Mouse (Mus musculus): ENCODE data around the gene Mok.
A peak's percentile ranks its signal among the peaks of the same experiment; 100 is the strongest.

Mok gene

DNA sequence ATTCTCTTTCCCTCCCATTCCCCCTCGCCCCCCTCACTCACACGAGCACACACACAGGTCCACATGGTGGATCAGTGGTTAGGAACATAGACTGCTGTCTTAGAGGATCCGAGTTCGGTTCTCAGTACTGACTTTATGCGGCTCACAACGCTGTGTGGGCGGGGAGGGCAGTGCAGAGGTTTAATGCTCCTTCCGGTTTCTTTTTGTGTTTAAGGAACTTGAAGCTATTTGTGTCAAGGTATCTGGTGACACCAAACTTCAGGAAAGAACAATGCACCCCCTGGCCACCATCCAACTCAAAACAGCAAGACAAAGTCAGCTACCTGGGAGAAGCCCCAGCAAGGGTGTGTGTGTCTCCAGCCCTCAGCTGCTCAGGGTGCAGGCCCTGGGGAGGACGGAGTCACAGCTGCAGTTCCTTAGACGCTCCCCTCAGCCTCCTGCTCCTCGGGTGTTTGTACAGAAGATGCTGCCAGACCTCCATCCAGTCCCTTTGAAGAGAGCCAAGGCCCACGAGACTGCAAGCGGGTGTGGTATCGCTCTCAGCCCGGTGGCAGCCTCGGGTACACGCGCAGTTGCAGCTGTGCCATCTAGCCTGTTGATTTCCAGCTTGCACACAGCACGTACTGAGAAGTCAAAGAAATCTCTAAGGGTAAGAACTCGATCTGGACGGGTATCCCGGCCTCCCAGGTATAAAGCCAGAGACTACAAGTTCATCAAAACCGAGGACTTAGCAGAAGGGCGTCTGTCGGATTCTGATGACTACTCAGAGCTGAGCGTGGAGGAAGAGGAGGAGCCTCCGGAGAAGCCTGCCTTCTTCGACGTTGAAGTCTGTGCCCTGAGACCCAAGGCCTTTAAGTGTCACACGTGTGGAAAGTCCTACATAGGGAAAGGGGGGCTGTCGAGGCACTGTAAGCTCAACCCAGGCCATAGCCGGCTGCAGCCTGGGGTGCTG, 14.3 kb upstream of the Mok start:
- Histone ChIP-seq H3K4me3 (replicated peaks; ENCODE audit: low read length) (peak overlapping the region; percentile 65), H3K36me3 (ENCODE audit: insufficient read depth, low read length) (peaks cover 37% of the 10 kb centered on the region), H3K4me1 (replicated peaks; ENCODE audit: low read depth, low read length) (peaks cover 78% of the 10 kb centered on the region), H3K27me3 (ENCODE audit: insufficient read depth, low read length) (no peaks in the 10 kb centered on the region), H3K9me3 (ENCODE audit: low read length) (no peaks in the 10 kb centered on the region)
- TF ChIP-seq CTCF (conservative IDR thresholded peaks at IDR 0.05; ENCODE audit: low read length) = no peak
- no peak for TF ChIP-seq NANOG (IDR thresholded peaks at IDR 0.05; ENCODE audit: borderline replicate concordance, low read length)
- no peak for TF ChIP-seq POU5F1 (IDR thresholded peaks at IDR 0.05; ENCODE audit: borderline replicate concordance, low read length)

DNA sequence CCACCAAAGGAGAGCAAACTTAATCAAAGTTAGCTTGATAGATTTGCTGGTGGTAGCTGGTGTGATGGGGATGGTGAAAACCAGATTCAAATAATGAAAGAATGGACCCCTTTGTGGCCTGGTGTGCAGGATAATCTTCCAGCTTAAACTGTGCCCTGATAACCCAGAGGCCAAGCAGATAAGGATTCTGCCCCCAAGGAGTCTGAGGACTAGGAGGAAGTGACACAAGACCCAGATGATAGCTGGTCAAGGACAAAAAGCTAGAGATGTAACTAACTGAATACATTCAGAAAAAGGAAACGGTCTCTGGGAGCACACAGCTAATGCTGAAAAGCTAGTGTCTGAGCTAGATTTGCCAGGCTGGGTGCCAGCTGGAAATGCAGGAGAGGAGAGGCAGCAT, 11.2 kb upstream of the Mok start:
- no peaks in the 10 kb centered on the region for H3K9me3 ChIP-seq (ENCODE audit: low read length)
- TF ChIP-seq CTCF (conservative IDR thresholded peaks at IDR 0.05; ENCODE audit: low read length) (no peak), POU5F1 (IDR thresholded peaks at IDR 0.05; ENCODE audit: borderline replicate concordance, low read length) (no peak), NANOG (IDR thresholded peaks at IDR 0.05; ENCODE audit: borderline replicate concordance, low read length) (no peak)
- H3K36me3 ChIP-seq (ENCODE audit: insufficient read depth, low read length) = peaks cover 30% of the 10 kb centered on the region
- peaks cover 70% of the 10 kb centered on the region for H3K4me1 ChIP-seq (replicated peaks; ENCODE audit: low read depth, low read length)
- H3K4me3 ChIP-seq (replicated peaks; ENCODE audit: low read length) = peak overlapping the region; percentile 88; the same call in 1 of the 2 replicates
- H3K27me3 ChIP-seq (ENCODE audit: insufficient read depth, low read length) = no peaks in the 10 kb centered on the region

DNA sequence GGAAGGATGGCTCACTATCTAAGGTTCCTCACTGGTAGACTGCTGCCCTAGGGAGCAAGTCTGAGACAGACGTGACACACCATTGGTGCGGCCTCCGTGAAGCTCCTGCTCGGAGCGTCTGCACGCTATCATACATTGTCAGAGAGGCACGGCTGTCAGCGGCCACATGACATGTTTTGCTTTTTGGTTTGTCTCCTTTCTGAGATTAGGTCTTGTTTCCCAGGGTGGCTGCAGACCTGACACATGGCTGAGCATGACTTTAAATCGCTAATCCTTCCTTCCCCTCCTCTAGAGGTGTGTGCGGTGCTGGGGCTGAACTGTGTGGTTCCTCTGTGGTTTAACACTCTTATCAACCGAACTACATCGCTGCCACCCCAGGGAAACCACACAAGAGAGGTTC, 10.7 kb upstream of the Mok start:
- Histone ChIP-seq H3K27me3 (ENCODE audit: insufficient read depth, low read length) (no peaks in the 10 kb centered on the region), H3K36me3 (ENCODE audit: insufficient read depth, low read length) (peaks cover 27% of the 10 kb centered on the region), H3K9me3 (ENCODE audit: low read length) (no peaks in the 10 kb centered on the region), H3K4me3 (replicated peaks; ENCODE audit: low read length) (peak overlapping the region; percentile 88), H3K4me1 (replicated peaks; ENCODE audit: low read depth, low read length) (peaks cover 70% of the 10 kb centered on the region)
- no peak for TF ChIP-seq CTCF (conservative IDR thresholded peaks at IDR 0.05; ENCODE audit: low read length)
- TF ChIP-seq POU5F1 (IDR thresholded peaks at IDR 0.05; ENCODE audit: borderline replicate concordance, low read length) = no peak
- no peak for TF ChIP-seq NANOG (IDR thresholded peaks at IDR 0.05; ENCODE audit: borderline replicate concordance, low read length)

DNA sequence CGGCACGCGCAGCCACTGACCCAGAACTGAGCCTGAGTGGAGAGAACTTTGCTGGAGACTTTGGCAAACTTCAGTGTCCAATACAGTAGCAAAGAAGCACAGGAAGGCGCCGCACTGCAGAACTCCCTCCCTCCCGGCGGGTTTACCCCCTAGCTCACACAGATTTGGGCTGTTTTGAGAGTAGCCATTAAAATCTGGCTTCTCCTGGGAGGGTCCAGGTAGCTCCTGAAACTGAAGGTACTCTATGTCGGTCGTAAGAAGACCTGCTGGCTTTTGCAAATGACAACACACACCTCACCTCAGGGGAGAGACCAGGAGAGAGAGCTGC, 10.2 kb upstream of the Mok start:
- Histone ChIP-seq H3K9me3 (ENCODE audit: low read length) (no peaks in the 10 kb centered on the region), H3K4me1 (replicated peaks; ENCODE audit: low read depth, low read length) (peaks cover 73% of the 10 kb centered on the region)

DNA sequence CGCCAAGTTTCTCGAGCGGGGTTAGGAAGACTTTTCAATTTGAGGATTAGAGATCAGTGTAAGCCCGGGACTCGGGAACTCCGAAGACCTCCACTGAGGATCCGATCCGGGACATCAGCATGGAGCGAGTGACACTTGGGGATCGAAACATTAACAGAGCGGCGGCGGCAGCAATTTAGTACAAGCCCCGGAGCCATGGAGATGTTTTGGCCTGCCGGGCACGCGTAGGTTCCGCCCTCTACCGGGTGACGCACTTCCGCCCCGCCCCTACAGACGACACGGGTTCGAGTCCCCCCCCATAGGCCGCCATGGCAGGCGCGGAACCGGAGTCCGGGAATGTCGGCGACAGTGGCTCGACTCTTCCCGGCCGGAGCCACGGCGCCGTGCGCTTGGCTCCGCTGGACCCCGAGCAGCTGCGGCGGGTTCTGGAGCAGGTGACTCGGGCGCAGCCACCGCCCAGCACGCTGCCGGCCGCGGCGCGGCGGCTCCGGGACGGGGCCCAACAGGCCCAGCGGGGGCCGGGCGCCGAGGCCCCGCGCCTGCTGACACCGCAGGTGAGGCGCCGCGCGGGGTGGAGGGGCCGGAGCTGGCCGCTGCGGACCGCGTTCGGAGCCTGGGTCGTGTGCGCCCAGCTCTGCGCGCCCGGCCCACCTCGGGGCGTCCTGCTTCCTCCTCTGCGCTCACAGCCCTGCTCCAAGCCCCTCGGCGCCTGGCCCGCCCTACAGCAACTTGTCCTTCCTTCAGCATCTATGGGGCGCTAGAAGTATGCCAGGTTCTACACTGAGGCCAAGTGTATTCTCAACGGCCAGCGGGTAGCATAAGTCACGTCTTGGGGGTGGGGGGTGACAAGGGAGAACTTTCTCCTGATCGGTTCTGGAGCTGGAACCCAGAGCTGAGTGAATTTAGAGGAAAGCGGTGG, 9.5 kb upstream of the Mok start, which contains the start of gene Zfp839:
Zfp839 (plus strand) TSS at position 244 of the 919 bp plus-strand sequence.
- TF ChIP-seq POU5F1 (IDR thresholded peaks at IDR 0.05; ENCODE audit: borderline replicate concordance, low read length) (no peak), CTCF (conservative IDR thresholded peaks at IDR 0.05; ENCODE audit: low read length) (no peak), NANOG (IDR thresholded peaks at IDR 0.05; ENCODE audit: borderline replicate concordance, low read length) (no peak)
- Histone ChIP-seq H3K36me3 (ENCODE audit: insufficient read depth, low read length) (peaks cover 16% of the 10 kb centered on the region), H3K9me3 (ENCODE audit: low read length) (no peaks in the 10 kb centered on the region), H3K4me3 (replicated peaks; ENCODE audit: low read length) (peak within 1 kb of the TSS; percentile 88), H3K27me3 (ENCODE audit: insufficient read depth, low read length) (no peaks in the 10 kb centered on the region), H3K4me1 (replicated peaks; ENCODE audit: low read depth, low read length) (peaks cover 69% of the 10 kb centered on the region)

More for the DNA sequence above, 10.2 kb upstream of the Mok start:
- H3K27me3 ChIP-seq (ENCODE audit: insufficient read depth, low read length) = no peaks in the 10 kb centered on the region
- peak overlapping the region; percentile 88 for H3K4me3 ChIP-seq (replicated peaks; ENCODE audit: low read length)
- peaks cover 22% of the 10 kb centered on the region for H3K36me3 ChIP-seq (ENCODE audit: insufficient read depth, low read length)
- TF ChIP-seq POU5F1 (IDR thresholded peaks at IDR 0.05; ENCODE audit: borderline replicate concordance, low read length) (no peak), NANOG (IDR thresholded peaks at IDR 0.05; ENCODE audit: borderline replicate concordance, low read length) (no peak), CTCF (conservative IDR thresholded peaks at IDR 0.05; ENCODE audit: low read length) (no peak)

DNA sequence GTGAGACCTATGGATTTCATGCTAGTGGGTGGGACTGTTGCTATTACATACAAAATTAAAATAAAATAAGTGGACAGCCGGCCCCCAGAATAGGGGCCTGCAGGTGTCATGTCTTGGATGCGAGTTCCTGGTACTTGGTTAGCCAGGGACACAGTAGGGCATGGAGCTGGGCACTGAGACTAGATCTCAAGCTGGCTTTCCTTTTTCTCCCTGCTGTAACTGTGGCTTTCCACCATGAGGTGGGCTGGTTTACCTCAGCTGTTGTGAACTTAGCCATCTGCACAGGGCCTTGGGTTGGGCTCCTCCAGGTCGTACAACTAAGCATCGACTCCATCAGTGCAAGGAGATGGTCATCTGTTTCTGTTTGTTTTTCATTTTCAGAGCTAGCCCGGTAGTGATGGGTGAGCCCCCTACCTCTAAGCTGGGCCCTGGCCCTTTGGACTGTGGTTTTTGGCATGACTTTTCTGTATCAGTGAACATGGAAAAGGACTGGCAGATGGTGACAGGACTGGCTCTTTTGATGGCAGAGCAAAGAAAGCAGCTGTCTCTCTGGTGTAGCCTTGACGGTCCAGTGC, 5.5 kb upstream of the Mok start:
- no peak for TF ChIP-seq POU5F1 (IDR thresholded peaks at IDR 0.05; ENCODE audit: borderline replicate concordance, low read length)
- no peak for TF ChIP-seq NANOG (IDR thresholded peaks at IDR 0.05; ENCODE audit: borderline replicate concordance, low read length)
- TF ChIP-seq CTCF (conservative IDR thresholded peaks at IDR 0.05; ENCODE audit: low read length) = no peak

DNA sequence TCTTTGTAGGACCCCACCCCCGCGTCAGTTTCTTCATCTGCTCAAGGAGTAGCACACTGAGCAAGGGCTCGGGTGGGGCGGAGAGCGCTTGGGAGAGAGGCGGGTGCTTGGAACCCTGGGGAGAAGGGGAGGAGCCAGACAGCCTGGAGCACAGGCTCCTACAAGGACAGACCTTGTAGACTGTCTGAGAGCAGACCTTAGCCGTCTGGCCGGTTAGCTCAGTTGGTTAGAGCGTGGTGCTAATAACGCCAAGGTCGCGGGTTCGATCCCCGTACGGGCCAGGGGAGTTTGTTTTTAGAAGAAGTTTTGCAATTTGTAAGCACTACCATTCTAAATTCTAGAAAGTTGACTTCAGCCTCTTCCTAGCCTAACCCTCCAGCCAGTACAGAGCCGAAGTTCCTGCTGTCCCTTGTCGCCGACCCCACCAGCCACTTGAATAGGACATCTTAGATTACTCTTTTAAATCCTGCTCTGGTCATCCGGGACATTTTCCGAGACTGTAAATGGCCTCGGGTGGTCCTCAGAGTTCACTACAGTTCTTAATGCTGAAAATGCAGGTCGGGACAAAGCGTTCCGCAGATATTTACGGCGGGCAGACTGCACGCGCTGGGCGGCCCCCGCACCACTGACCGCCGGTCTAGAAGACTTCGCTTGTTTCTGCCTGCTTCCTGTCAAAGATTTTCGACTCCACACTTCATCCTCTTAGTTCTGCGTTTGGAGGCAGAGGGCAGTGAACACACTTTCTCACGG, 4.6 kb upstream of the Mok start:
- Histone ChIP-seq H3K27me3 (ENCODE audit: insufficient read depth, low read length) (no peaks in the 10 kb centered on the region), H3K9me3 (ENCODE audit: low read length) (no peaks in the 10 kb centered on the region), H3K36me3 (ENCODE audit: insufficient read depth, low read length) (no peaks in the 10 kb centered on the region), H3K4me1 (replicated peaks; ENCODE audit: low read depth, low read length) (peaks cover 61% of the 10 kb centered on the region), H3K4me3 (replicated peaks; ENCODE audit: low read length) (peak overlapping the region; percentile 86)
- TF ChIP-seq NANOG (IDR thresholded peaks at IDR 0.05; ENCODE audit: borderline replicate concordance, low read length) = no peak
- no peak for TF ChIP-seq CTCF (conservative IDR thresholded peaks at IDR 0.05; ENCODE audit: low read length)
- no peak for TF ChIP-seq POU5F1 (IDR thresholded peaks at IDR 0.05; ENCODE audit: borderline replicate concordance, low read length)

More for the DNA sequence above, 5.5 kb upstream of the Mok start:
- H3K36me3 ChIP-seq (ENCODE audit: insufficient read depth, low read length) = no peaks in the 10 kb centered on the region
- peaks cover 62% of the 10 kb centered on the region for H3K4me1 ChIP-seq (replicated peaks; ENCODE audit: low read depth, low read length)
- H3K4me3 ChIP-seq (replicated peaks; ENCODE audit: low read length) = peak overlapping the region; percentile 86
- no peaks in the 10 kb centered on the region for H3K9me3 ChIP-seq (ENCODE audit: low read length)
- H3K27me3 ChIP-seq (ENCODE audit: insufficient read depth, low read length) = no peaks in the 10 kb centered on the region
